Mouse (Mus musculus): Measurements from ENCODE around the gene Podxl.
"Not testable (repeated sequence)": the region's sequence is repeated elsewhere in the genome, so short reads cannot be mapped to it uniquely, and the experiment has no call there.

The Podxl gene

DNA sequence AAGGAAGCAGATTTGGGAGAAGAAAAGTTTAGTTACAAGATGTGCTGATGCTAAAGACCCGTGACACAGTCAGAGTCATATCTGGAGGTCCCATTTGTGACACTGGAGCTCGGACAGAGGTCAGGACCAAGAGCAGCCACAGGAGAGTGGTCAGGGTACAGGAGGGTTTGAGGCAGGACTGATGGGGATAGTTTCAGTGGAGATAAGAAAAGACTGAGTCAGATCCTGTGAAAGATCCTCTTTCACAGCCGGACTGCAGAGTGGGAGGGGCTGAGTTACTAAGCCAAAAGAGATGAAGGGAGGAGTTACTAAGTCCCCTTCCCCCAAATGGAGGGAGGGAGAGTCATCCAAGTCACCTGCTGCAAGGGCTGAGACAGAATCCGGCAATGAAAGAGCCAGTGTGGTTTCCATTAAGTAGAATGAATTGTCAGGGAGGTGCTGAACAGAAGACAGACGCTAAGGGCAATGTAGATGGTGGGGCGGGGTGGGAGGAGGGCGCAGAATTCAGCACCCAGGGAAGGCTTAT is 4.4 kb upstream of the Podxl start:
- DNase-seq (ENCODE audit: low read depth, low spot score), result peak; percentile 72

DNA sequence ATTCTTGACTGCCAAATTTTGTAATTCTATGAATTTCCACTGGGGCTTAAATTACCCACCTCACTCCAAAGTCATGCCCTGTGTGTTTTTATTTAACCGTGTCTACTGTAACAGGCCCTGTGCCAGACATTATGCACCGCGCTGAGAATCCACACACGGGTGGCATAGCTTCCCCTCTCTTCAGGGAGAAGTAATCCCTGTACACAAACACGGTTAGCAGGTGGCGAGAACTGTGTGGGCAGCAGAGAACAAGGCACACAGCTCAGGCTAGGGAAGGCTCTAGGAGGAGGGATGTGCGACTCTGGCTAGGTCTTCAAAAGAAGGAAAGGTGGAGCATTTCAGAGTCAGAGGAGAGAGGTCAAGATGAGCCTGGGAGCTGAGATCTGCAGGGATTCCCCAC is 3.4 kb upstream of the Podxl start:
- DNase-seq (ENCODE audit: low read depth, low spot score), result no peak

DNA sequence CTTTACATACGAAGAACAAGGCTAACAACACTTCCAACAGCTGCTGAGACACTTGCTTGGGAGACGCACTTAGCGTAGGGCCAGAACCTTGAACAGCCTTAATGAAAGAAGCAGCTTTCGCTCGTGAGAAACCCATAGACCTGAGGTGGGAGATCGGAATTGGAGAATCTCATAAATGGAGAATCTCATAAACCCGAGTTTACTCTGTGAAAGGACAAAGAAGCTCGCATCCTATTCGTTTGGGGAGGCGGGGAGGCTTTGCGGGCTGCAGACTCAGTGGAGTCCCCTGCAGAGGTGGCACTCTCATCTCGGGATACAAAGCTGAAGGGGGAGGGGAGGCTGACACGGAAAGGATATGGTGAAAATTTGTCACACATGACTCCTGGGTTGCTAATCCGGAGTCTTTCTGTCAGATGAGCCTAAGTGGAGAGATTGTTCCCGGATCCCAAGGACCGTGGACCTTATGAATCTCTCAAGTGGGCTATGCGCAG is 1.2 kb upstream of the Podxl start:
- DNase-seq (ENCODE audit: low read depth, low spot score), result peak; percentile 28

DNA sequence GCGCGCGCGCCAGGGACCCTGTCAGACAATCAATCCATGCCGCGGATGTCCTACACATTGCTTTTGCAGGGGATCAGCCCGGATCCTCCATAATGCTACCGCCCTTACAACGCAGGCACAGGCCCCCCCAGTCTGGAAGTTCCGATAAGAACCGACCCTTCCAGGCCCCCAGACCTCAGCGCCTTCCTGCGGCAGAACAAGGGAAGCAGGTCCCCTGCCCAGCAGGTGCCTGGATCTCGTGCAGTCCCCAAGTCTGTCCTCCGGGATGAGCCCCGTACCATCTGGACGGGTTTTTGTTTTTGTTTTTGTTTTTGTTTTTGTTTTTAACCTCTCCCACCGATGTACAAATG is 376 bp upstream of the Podxl start:
- DNase-seq (ENCODE audit: low read depth, low spot score), result no peak

DNA sequence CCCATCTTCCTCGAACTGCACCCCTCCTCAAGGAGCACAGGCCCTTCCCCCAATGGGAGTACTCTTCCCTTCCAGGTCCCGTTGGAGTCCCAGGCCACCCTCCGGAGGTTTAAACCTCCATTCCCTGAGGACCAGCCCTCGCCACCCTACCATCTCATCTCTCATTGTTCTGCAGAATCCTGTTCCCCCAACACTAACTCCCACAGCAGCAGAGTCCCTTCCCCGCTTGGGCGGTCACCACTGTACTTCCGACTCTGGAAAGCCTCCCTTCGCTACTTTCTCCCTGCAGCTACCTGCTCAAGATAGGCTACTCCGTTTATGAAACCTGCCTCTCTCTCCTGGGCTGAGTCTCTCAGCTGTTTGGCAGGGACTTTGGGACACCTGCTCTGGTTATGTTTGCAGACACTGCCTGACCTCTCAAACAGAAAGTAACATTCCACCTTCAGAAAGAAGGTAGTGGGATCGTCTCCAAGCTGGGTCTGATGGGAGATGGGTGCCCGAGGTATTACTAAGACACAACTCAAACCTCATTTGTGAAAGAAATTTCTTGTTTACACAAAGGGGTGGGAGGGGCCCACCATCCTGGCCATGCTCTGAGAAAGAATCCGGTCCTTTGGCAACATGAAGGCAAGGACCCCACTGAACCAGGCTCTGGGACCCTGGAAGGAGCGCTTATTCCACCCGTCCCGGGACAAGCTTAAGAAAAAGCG is 1.3 kb downstream of the Podxl start:
- DNase-seq (ENCODE audit: low read depth, low spot score), result peak; percentile 17

DNA sequence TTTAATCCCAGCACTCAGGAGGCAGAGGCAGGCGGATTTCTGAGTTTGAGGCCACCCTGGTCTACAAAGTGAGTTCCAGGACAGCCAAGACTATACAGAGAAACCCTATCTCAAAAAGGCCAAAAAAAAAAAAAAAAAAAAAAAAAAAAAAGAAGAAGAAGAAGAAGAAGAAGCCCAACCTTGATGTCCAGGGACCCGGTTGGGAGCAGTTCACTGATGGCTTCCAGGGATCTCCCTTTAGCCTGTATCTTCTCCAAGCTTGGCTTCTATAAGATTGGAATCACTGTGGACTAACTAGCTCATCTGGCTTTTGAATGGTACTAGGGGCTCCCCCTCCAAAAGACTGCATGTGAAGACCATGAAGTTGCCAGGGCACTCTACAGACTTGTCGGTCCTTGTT is 1.8 kb downstream of the Podxl start:
- DNase-seq (ENCODE audit: low read depth, low spot score), result not testable (repeated sequence)

DNA sequence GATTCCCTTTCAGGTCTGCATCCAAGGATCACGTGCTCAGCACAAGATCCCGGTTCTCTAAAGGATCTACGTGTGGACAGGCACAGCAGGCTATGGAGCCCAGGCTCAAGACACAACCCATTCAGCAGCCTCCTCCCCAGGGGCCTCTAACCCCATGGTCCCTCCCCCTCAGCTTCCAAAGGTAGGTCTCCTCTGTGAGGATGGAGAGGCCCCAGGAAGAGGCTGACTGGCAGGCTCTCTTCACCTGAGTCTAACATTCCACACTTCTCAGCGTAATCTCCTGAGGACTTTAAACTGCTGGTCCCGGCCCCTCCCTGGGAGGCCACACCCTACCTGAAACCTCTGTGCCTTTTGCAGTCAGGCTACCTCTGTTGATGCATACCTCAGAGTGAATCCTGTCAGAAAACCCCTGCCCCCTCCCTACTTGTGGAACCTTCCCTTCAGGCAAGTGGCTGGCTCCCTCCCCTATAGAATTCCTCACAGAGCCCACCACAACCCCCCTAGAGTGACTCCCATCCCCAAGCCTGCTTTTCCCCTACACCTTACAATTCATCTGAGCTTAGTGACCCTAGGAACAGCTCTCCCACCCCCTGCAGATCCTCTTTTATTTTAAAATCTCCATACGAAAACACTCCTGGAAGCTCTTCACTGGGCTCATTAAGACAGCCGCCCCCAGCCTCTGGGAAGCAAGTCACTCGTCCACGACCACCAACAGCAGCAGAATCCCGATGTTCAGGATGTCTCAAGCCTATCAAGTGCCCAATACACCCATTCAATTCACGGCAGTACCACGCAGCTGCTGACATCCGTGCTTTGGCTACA is 3.4 kb downstream of the Podxl start:
- peak; percentile 85 for DNase-seq (ENCODE audit: low read depth, low spot score)

DNA sequence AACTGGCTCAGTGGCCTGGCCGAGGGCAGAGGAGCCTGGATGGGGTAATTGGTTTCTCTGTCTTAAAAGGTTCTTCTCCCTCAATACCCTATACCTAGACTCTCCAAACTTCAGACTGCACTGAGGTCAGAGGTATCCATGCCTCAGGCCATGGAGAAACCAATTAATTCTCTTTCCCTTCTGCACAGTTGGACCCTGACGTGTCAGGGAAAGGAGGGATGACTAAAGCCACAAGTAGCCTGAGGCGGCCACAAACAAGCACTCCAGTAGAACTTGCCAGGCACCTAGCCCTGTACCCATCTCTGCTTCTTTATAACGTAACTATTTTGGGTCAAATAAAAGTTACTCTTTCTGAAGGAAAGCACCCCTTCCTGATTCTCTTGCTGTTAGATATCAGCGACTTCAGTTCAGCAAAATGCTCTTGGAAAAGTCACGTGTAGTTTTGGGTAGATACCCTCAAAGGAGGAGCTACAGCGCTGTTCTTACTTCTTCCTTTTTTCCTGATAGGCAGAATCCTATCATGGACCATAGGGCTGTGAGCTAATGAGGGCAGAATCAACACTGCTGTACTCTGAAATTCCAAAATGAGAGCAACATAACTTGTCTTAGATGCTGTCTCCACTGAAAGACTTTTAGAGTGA is 7.2 kb downstream of the Podxl start:
- no peak for DNase-seq (ENCODE audit: low read depth, low spot score)

DNA sequence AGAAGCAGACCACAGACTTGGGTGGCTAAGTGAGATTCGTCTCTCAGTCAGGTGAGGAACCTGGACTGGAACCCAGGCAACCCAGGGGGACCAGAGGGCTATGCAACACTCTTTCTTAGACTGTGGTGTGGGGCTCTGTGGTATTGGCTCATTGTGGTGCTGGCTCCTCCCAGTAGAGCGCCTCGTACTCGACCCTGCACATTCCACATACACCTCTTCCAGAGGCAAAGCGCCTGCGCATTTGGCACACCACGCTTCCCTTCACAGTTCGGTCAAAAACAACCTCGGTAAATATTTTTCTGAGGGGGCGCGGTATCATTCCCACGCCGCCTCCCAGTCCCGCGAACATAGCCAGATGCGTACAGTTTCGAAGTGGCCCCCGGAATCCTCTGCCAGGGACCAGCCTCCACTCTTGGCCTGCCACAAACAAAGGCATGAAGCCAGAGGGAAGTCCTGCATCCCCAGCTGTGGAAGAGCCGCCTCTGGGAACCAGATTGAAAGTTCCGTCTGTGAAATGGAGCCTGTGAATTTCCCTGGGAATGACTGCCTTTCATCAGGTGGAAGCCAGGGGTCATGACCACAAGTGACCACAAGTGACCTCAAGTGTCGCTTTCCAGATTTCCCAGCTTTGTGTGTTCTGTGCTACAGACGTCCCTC is 12.8 kb downstream of the Podxl start:
- peak; percentile 77 for DNase-seq (ENCODE audit: low read depth, low spot score)

DNA sequence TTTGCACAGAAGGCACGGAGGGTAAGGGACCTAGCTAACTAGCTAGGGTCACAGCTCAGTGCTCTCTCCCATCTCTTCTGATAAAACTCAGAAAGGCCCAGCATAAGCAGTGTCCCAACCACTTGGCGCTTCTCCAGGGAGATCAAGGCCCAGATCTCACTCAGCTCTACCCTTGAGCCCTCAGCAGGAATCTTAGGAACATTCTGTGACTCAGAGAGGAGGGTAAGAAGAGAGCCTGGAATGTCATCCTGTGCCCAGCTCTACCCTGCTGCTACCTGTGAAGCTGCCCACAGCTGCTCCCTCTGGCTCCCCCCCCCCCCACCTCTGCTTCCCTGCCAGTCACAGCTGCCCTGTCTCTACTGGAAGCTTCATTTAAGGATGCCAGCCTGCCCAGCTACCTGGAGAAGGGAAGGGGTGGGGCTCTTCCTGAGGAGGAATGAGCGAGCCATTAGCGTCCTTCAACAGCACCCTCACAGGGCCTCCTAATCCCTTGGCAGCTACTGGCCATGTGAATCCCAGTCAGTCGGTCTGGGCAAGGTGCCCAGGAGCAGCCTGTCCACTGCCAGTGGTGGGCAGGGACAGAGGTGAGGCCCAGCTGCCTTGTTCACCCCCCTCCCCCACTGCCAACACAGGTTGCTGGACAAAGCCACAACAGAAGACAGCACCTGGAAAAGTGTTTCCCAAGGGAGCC is 14.3 kb downstream of the Podxl start:
- no peak for DNase-seq (ENCODE audit: low read depth, low spot score)

DNA sequence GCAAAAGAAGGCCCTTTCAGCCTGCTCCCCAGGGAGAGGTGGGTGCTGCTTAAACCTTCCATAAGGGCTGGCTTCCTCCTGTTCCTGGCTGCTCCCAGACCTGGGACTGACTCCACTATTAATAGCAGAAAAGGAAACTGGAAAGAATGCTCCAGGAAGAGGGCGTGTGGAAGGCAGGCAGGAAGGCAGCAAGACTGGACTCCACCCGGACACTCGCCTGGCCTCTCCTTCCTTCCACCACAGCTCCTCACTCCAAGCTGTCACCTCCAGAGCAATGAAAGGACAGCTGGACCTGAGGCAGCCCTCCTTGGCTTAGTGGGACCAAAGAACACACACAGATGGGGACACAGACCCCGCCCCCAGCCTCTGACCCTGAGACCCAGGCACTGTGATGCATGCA is 19.5 kb downstream of the Podxl start:
- no peak for DNase-seq (ENCODE audit: low read depth, low spot score)

DNA sequence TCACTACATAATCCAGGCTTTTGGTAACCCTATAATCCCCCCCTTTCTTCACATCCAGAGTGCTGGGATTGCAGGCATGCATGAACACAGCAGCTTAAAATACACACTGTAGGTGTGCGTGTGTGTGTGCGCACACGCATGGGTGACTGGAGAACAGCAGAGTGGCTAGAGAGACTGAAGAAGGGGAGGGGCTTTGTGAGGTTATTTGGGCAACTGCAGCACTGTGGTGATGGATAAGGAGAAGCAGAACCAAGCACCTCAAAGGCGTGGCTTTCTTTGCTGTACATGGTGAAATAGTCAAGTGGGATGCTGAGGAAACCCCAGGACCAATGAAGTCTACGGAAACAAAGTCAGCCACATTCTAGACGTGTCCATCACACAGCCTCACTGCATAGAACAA is 23.8 kb downstream of the Podxl start:
- DNase-seq (ENCODE audit: low read depth, low spot score), result no peak

DNA sequence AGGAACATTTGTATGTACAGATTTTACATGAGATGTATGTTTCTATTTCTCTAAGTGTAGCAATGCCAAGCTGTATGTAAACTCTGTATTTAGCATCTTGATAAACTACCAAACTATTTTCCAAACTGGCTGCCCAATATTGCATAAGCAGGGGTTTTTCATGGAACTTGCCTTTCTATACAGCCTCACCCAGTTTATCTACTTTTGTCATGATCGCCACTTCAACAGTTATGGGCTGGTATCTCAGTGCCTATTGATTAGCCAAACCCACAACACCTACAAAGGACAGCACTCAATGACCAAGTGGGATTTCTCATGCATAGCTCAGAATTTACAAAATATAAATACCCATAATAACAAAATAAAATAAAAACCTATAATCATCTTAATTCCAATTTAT is 25.7 kb downstream of the Podxl start:
- no peak for DNase-seq (ENCODE audit: low read depth, low spot score)

DNA sequence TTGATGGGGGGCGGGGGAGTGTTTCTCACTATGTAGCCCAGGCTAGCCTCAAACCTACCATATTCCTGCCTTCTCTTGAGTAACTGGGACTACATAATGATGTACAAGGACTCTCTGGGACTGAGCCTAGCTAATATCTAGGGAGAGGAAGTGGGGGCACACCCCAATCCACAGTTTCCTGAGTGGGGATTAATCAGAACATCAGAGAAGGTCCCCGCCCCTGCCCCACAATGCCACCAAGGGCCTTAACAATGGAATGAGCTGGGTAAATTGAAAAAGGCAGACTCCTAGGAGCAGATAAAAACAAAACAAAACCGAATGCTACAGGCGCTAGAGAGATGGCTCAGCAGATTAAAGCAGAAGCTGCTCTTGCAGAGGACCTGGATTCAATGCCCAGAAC is 26.6 kb downstream of the Podxl start:
- no peak for DNase-seq (ENCODE audit: low read depth, low spot score)

DNA sequence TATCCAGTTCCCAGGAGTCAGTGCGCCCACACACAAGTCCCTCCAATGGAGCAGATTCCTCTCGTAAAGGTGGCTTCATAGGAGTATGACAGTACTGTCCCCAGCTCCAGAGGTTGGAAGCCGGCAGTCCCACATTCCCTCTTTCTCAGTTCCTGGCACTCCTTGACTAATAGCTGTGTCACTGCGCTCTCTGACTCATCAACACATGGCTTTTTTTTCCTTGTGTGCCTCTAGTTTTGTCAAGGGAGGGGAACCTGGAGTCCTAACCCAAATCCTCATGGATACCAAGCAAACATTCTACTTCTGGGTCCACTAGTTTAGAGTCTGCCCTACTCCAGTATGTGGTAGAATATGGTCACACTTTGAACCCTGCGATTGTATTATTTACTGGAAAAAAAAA is 29.1 kb downstream of the Podxl start:
- DNase-seq (ENCODE audit: low read depth, low spot score), result no peak

DNA sequence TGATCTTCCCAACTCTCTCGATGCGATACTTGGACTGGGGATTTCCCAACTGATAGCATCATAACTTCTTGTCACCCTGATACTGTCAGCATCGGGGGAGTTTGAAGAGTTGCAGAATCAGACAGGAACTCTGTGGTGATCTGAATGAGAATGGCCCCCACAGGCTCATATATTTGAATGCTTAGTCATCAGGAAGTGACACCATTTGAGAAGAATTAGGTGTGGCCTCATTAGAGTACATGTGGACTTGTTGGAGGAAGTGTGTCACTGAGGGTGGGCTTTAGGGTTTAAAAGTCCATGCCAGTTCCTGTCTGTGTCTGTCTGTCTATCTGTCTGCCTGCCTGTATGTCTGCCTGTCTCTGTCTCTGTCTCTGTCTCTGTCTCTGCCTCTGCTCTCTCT is 31.9 kb downstream of the Podxl start:
- peak; percentile 84 for DNase-seq (ENCODE audit: low read depth, low spot score)

DNA sequence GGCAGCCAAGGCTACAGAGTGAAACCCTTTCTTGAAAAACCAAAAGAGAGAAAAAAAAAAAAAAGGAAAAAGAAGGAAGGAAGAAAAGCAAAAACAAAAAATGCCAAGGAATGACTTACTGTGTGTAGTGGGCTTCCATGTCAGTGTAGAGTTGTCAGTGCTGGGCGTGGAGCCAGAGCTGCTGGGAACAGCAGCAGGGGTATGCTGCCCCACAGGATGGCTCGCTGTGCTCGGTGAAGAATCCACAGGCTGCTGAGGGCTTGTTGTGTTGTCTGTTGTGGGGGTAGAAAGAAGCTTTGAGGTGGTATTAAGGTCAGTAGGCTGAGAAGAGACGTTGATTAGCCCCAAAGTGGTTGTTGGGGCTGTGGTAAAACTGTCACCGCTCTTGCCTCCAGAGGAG is 35.4 kb downstream of the Podxl start:
- DNase-seq (ENCODE audit: low read depth, low spot score), result no peak

DNA sequence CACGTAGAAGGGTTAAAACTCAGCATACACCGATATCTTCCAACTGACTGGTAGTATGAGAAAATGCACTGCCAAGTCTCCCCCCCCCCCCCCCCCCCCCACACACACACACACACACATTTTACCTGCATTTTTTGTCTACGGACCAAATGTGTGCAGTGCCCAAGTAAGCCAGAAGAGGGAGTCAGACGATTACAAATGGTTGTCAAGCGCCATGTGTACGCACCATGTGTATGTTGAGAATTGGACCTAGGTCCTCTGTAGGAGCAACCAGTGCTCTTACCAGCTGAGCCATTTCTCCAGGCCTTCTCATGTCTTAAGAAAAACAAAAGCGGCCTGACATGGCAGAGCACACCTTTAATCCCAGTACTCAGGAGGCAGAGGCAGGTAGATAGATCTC is 35.9 kb downstream of the Podxl start:
- peak; percentile 85 for DNase-seq (ENCODE audit: low read depth, low spot score)

DNA sequence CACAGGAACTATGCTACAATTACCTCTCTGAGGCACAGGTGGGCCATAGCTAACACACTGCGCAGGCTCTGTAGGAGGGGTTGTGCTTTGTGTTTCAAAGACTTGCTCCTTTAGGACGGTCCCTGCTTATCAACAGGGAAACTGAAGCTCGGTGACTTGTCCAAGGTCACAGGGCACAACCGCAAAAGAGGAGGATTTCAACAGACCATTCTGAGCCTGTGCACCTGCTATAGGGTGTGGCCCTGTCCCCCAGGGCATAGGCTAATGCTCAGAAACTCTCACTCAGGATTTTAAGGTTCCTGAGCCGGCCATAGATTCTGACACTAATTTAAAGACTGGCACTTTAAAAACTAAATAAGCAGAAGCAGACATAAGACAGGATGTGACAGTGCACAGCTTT is 36.9 kb downstream of the Podxl start:
- peak; percentile 56 for DNase-seq (ENCODE audit: low read depth, low spot score)

DNA sequence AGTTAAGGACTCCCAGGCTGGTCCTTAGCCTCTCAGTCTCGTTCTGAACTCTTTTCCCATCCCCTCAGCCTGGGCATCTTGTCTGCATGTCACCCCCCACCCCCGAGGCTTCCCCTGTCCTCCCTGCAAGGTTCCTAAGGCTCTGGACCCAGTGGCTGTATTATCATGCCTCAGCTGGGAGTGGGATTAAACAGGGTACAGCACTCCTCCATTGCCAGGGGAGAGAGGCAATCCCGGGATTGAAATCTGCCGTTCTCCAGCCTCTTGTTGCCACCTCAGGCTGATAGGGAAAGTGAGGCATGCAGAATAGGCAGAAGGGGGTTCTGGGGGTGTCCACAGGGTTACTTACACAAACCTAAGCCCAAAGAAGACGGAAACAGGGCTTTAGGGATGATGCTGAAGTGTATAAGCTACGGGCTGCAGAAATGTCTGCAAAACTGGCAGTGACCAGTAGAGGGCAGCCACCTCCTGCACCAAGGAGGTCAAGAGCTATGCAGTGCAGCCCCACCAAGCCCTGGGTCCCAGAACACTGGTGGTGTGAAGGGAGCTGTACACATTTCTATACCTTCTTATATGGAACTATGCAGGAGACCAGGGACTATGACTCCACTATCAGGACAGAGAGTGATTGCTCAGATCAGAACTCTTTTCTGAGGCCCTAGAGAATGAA is 38.4 kb downstream of the Podxl start:
- peak; percentile 75 for DNase-seq (ENCODE audit: low read depth, low spot score)

DNA sequence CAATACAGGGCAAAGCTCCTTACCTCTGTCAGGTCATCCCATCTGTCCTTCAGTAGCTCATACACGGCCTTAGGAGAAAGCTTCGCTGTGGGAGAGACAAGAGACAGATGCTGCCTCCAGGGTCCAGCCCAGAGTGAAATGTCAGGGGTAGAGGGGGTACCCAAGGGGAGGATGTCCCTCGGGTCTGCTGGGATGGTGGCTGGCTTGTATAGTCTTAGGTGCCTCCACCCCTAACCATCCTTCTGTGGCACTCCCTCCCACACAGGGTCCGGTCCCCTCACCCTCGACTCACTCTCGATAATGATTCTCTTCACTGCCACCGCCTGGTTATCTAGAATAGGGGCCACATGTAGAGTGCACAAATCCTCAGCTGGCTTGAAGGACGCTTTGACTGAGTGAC is 39.1 kb downstream of the Podxl start:
- no peak for DNase-seq (ENCODE audit: low read depth, low spot score)

Data from R1 (cell line).